Mouse (Mus musculus): ENCODE measurements around the gene Mrpl39.

Mrpl39 gene

GRCm38 (mm10) chr16:84735166-84736105, at the start of gene Mrpl39:
Gene Mrpl39, minus strand, starts transcription at chr16:84735742.
- peak; percentile 95 for DNase-seq (ENCODE audit: low spot score)

- DNase-seq (ENCODE audit: low spot score): no peak
Observed at GRCm38 (mm10) chr16:84784966-84785365, 49.4 kb upstream of the Mrpl39 start.

GRCm38 (mm10) chr16:84783279-84783678, 47.7 kb upstream of the Mrpl39 start:
- no peak for DNase-seq (ENCODE audit: low spot score)

- no peak for DNase-seq (ENCODE audit: low spot score)
Observed at GRCm38 (mm10) chr16:84779718-84780117, 44.2 kb upstream of the Mrpl39 start.

GRCm38 (mm10) chr16:84778861-84779630, 43.5 kb upstream of the Mrpl39 start:
- DNase-seq (ENCODE audit: low spot score): no peak

- no peak for DNase-seq (ENCODE audit: low spot score)
Observed at GRCm38 (mm10) chr16:84778431-84778830, 42.9 kb upstream of the Mrpl39 start.

GRCm38 (mm10) chr16:84776089-84776784, 40.7 kb upstream of the Mrpl39 start:
- no peak for DNase-seq (ENCODE audit: low spot score)

- no peak for DNase-seq (ENCODE audit: low spot score)
Observed at GRCm38 (mm10) chr16:84775356-84775755, 39.8 kb upstream of the Mrpl39 start.

- no peak for DNase-seq (ENCODE audit: low spot score)
Observed at GRCm38 (mm10) chr16:84774761-84775231, 39.3 kb upstream of the Mrpl39 start.

- no peak for DNase-seq (ENCODE audit: low spot score)
Observed at GRCm38 (mm10) chr16:84774003-84774703, 38.6 kb upstream of the Mrpl39 start, which contains the start of gene Jam2. Gene Jam2, plus strand, starts transcription at chr16:84774123.

- no peak for DNase-seq (ENCODE audit: low spot score)
Observed at GRCm38 (mm10) chr16:84773268-84773861, 37.8 kb upstream of the Mrpl39 start.

GRCm38 (mm10) chr16:84772496-84773267, 37.1 kb upstream of the Mrpl39 start:
- DNase-seq (ENCODE audit: low spot score): no peak

- no peak for DNase-seq (ENCODE audit: low spot score)
Observed at GRCm38 (mm10) chr16:84771461-84771860, 35.9 kb upstream of the Mrpl39 start.

GRCm38 (mm10) chr16:84770891-84771290, 35.3 kb upstream of the Mrpl39 start:
- no peak for DNase-seq (ENCODE audit: low spot score)

- DNase-seq (ENCODE audit: low spot score): no peak
Observed at GRCm38 (mm10) chr16:84769619-84770464, 34.3 kb upstream of the Mrpl39 start.

GRCm38 (mm10) chr16:84769182-84769581, 33.6 kb upstream of the Mrpl39 start:
- DNase-seq (ENCODE audit: low spot score): no peak

GRCm38 (mm10) chr16:84767956-84768355, 32.4 kb upstream of the Mrpl39 start:
- no peak for DNase-seq (ENCODE audit: low spot score)

- DNase-seq (ENCODE audit: low spot score): no peak
Observed at GRCm38 (mm10) chr16:84745721-84746306, 10.3 kb upstream of the Mrpl39 start.

Data from spleen, adult 12 weeks (tissue).